Mouse (Mus musculus) heart, adult 2 months (tissue): ENCODE data around the gene Igf2bp2.

Experiments used
- CTCF ChIP-seq: fragments of 200-600 bp; IDR thresholded peaks from 2 replicates; pipeline ENCODE4 v1.8.1; 2022; ENCODE audit warnings: antibody characterized with exemption, mild to moderate bottlenecking, moderate library complexity
- POLR2A ChIP-seq: fragments of 200-500 bp; IDR thresholded peaks from 2 replicates; pipeline ENCODE4 v1.6.1; 2011; ENCODE audit warnings: mild to moderate bottlenecking, low read depth, low read length, control low read depth; ENCODE audit not compliant: insufficient read depth

GRCm38 (mm10) chr16:22091255-22091783, 71.8 kb downstream of the Igf2bp2 start:
- TF ChIP-seq CTCF (no peak), POLR2A (no peak)
